Mouse (Mus musculus) kidney, adult 2 months (tissue): ENCODE measurements around the gene Eef1a2.

Source experiments
- CTCF ChIP-seq: fragments of 200-500 bp; conservative IDR thresholded peaks from 2 replicates; pipeline ENCODE4 v1.5.1; 2011; ENCODE audit warnings: low read depth, mild to moderate bottlenecking, control low read depth, low read length, moderate library complexity, mixed read lengths; ENCODE audit not compliant: insufficient read depth, insufficient read length
- POLR2A ChIP-seq: fragments of 200-500 bp; IDR thresholded peaks from one replicate; pipeline ENCODE4 v1.6.1; 2011; ENCODE audit warnings: low read depth, low read length, control low read depth

DNA sequence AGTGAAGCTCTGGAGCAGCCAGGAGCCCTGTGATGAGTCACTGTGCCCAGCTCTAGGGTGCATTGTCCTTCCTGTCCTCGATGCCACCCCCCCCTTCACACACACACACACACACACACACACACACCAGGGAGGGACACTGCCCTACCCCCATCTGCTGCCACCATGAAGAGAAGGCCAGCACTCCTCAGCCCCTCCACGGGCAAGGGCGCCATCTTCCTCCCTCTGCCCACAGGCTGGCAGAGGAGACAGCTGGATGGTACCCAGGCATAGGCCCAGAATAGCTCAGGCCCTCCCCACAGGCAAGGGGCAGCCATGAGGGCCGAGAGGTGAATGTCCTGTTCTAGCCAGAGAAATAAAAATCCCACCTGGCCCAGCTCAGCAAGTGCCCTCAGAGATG, 1.0 kb downstream of the Eef1a2 start:
- TF ChIP-seq CTCF, result no peak
- TF ChIP-seq POLR2A, result no peak
